Mouse (Mus musculus) embryonic stem cell, embryonic (primary cell): Measurements from ENCODE around the gene Sdf2l1.

Source experiments
- CTCF ChIA-PET, 4 experiments: fragments of 300-600 bp in 2 of 4; fragments of 350-600 bp in 2 of 4; sonication (Branson Sonifier 250); formaldehyde crosslinking; loops; one replicate each; lab custom pipeline; 2022; ENCODE audit warnings: inconsistent platforms in 2 of 4; lab: Charles Lee
- POLR2A ChIA-PET, 4 experiments: fragments of 300-600 bp in 2 of 4; fragments of 350-600 bp in 2 of 4; sonication (Branson Sonifier 250); formaldehyde crosslinking; loops; one replicate each; lab custom pipeline; 2022; ENCODE audit warnings: antibody characterized with exemption in 4 of 4, inconsistent platforms in 1 of 4; lab: Charles Lee

Sdf2l1 gene

GRCm38 (mm10) chr16:17088346-17088745 lies 43.8 kb downstream of the Sdf2l1 start:
- CTCF ChIA-PET: no interaction called here
- POLR2A ChIA-PET: interaction anchor here in 2 of 4 experiments (1.0 to 4.6 kb wide), 6 partner anchors 9 to 22 kb away, joined by 3 to 38 read pairs (median 3); no protein-coding TSS in a partner anchor

DNA sequence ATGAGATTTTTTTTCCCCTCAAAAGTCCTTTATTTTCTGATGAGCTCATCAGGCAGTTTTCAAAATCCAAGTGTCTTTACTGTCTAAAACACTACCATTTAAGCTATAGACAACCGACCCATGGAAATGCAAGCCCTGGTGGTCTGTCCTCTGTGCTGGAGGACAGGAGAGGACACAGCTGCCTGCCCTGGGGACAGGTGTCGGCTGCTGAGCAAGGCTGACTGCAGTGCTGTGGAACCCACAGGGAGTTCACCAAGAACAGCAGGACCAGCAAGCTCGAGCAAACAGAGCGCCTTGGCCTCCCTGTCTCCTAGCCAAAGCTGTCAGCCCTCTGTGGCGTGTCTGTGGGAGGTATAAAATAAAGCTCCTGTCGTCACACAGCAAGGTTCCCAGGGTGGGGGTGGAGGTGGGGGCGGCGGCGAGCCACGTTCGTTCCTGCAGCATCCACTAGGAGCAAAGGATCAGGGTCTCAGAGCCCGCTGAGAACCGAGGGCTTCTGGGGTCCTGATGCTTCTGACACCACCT lies 45.5 kb downstream of the Sdf2l1 start:
- POLR2A ChIA-PET: interaction anchor here in 3 of 4 experiments (0.6 to 4.6 kb wide), 15 partner anchors 8 to 191 kb away, joined by 3 to 38 read pairs (median 4); partner anchors contain the start of genes Sdf2l1 (in 1 of the 3) and Ypel1 (in 1 of the 3)
- CTCF ChIA-PET: interaction anchor here in 3 of 4 experiments (0.5 to 2.4 kb wide), 4 partner anchors 10 to 103 kb away, joined by 3 to 10 read pairs (median 6); no protein-coding TSS in a partner anchor

DNA sequence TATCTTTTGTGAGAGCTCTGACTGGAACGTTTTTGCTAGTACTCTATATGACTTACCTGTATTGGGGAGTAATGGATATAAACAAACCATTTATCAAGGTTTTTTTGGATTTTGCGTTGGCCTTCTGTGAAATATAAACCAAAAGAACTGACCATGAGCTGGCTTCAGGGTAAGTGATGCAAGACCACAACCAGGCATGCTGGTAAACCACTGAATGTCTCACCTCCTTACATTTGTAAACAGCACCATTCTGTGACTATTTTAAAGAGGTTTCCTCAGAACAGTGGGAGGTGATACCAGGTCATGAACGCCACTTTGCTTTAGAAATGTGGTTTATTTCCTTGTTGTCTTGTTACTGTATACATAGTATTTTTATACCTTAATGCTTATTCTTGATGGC lies 45.9 kb downstream of the Sdf2l1 start:
- ChIA-PET CTCF (interaction anchor here in 2 of 4 experiments (1.6 to 2.4 kb wide), 4 partner anchors 10 to 190 kb away, joined by 4 to 10 read pairs (median 6); partner anchors contain the start of gene Tmem191c (in 1 of the 2)), POLR2A (interaction anchor here in 3 of 4 experiments (0.6 to 4.6 kb wide), 17 partner anchors 8 to 192 kb away, joined by 3 to 38 read pairs (median 4); partner anchors contain the start of genes 2610318N02Rik (in 2 of the 3), Sdf2l1 (in 1 of the 3) and Ypel1 (in 1 of the 3))

DNA sequence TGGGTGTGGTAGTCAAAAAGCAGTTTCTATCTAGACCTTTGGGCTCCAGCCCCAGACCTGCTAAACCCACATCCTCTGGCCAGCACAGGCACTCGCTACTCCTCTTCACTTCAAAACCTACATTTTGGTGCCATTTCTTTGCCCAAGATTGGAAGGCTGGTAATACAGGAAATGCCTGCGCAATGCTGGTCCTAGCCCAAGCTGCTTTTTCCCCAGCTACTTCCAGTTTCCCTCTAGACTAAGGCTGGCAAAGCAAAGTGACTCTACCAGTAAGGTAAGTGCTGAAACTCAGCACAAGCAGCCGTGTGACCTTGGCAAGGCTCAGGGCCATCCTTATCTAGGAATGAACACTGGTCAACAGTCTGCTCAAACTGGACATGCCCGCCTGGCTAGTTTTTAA lies 46.5 kb downstream of the Sdf2l1 start:
- CTCF ChIA-PET: interaction anchor here in 2 of 4 experiments (1.8 to 2.4 kb wide), 3 partner anchors 9 to 191 kb away, joined by 4 to 10 read pairs (median 7); partner anchors contain the start of gene Tmem191c (in 1 of the 2)
- POLR2A ChIA-PET: interaction anchor here (0.6 to 4.6 kb wide), 28 partner anchors 8 to 210 kb away, joined by 3 to 38 read pairs (median 4); partner anchors contain the start of genes 2610318N02Rik (in 2 of the 4), Sdf2l1 (in 2 of the 4) and Ypel1 (in 1 of the 4)

DNA sequence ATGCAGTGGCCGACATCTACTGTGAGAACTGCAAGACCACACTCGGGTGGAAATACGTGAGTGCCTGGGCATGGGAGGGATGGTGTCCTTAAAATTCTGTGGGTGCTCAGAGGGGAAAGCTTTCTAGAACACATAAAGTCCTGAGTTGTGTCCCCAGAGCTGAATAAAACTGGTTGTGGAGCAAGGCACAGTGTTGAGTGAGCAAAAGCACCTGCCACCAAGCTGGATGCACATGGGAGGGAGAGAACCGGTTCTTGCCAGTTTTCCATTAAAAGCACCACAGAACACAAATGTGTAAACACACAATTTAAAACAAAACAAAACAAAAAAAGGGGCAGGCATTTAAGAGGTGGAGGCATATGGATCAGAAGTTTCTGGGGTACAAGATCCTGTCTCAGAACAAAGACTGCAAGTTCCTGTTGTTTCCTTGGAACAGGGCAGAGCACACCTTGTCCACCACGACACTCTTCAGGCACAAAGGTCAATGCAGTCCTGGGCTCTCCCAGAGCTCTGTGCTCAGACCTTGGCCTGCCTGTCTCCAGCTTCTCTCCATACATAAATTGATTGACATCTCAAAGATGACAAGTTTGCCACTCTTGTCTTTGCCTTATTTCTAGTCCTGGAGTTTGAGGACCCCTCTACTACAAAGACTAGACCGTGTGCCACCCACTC lies 49.9 kb downstream of the Sdf2l1 start:
- ChIA-PET POLR2A (interaction anchor here in 3 of 4 experiments (0.7 to 7.1 kb wide), 8 partner anchors 8 to 43 kb away, joined by 3 to 62 read pairs (median 4); partner anchors contain the start of genes 2610318N02Rik (in 1 of the 3) and Ypel1 (in 1 of the 3)), CTCF (interaction anchor here in 1 of 4 experiments (0.6 to 1.4 kb wide), 2 partner anchors 12 to 1233 kb away, joined by 3 to 4 read pairs; partner anchors contain the start of gene Ypel1)
